In genomic region chr4:119707751-119708150, GRCm38 (mm10) we compare ENCODE assay signal across 23 mouse cellular contexts. TPM values are rescaled to one million over a fixed set of nuclear protein-coding genes. Genes with fewer than 3 reads are reported as not detected.
DNase-seq lines count a peak whose midpoint lies in the region; ATAC-seq lines count a peak whose summit lies in the region.
"Had no signal": no experiment of that assay in that cellular context is flagged by ENCODE, and none has a peak within 500 bp of the region (broad histone marks: within the 10 kb centered on the region; RNA-seq: fewer than 3 reads in every experiment).

No protein-coding gene starts in this region.

- H3K27me3 ChIP-seq in kidney, embryonic 14.5 days (ENCODE audit: control insufficient read depth, insufficient read depth, low read length) = no peaks in the 10 kb centered on the region
- no peaks in the 10 kb centered on the region for H3K27me3 ChIP-seq in kidney, embryonic 15.5 days
- H3K27me3 ChIP-seq: forebrain, embryonic 13.5 days; liver, embryonic 13.5 days had no signal

- no peak overlapping the region for H3K4me3 ChIP-seq in kidney, embryonic 14.5 days (ENCODE audit: low read length)
- H3K4me3 ChIP-seq in kidney, embryonic 15.5 days (replicated peaks) = no peak overlapping the region
- H3K4me3 ChIP-seq: forebrain, embryonic 13.5 days; gastrocnemius, adult 2 months; liver, embryonic 13.5 days; midbrain, embryonic 12.5 days; myocyte had no signal

- DNase-seq in gastrocnemius, adult 18-20 months (ENCODE audit: low spot score) = peak; percentile 14
- DNase-seq in gastrocnemius, adult 8-10 months (ENCODE audit: low spot score in 2 of 2) = no peak
- DNase-seq in heart, postnatal 10 days = peak; percentile 60 to 64
- peak; percentile 1 to 7 for DNase-seq in kidney, postnatal 36 days
- no peak for DNase-seq in thymus, postnatal 4 days
- no peak for DNase-seq in ovary, adult 18-20 months (ENCODE audit: low spot score)
- DNase-seq: adrenal gland, postnatal 36 days; cerebellum, adult 9-11 months; embryo, embryonic 11 days; gastrocnemius, adult 2 months; liver, embryonic 13.5 days; right cerebral cortex, postnatal 14 days; thymus, postnatal 14 days had no signal

- WGBS in kidney, embryonic 14.5 days = 10% methylated on average over 3 of the region's 3 CpGs
- 8% methylated on average over 3 of the region's 3 CpGs for WGBS in kidney, embryonic 15.5 days

- no peaks in the 10 kb centered on the region for H3K9me3 ChIP-seq in kidney, embryonic 14.5 days (ENCODE audit: control insufficient read depth, low read length)
- H3K9me3 ChIP-seq in kidney, embryonic 15.5 days (replicated peaks) = no peaks in the 10 kb centered on the region
- H3K9me3 ChIP-seq: forebrain, embryonic 13.5 days; liver, embryonic 13.5 days; midbrain, embryonic 12.5 days had no signal

- H3K4me2 ChIP-seq in kidney, embryonic 14.5 days (replicated peaks; ENCODE audit: low read depth, low read length) = no peak overlapping the region
- H3K4me2 ChIP-seq in kidney, embryonic 15.5 days = no peak overlapping the region
- H3K4me2 ChIP-seq: forebrain, embryonic 13.5 days; liver, embryonic 13.5 days; midbrain, embryonic 12.5 days had no signal

- intact Hi-C loops in heart, postnatal 10 days (cut with DNase I) = no loop called here

- H3K36me3 ChIP-seq in kidney, embryonic 14.5 days (ENCODE audit: control insufficient read depth, insufficient read depth, low read length) = no peaks in the 10 kb centered on the region
- no peaks in the 10 kb centered on the region for H3K36me3 ChIP-seq in kidney, embryonic 15.5 days
- H3K36me3 ChIP-seq: liver, embryonic 13.5 days; midbrain, embryonic 12.5 days had no signal

- H3K9ac ChIP-seq in kidney, embryonic 14.5 days (ENCODE audit: low read depth, low read length) = no peak overlapping the region
- H3K9ac ChIP-seq in kidney, embryonic 15.5 days = no peak overlapping the region
- H3K9ac ChIP-seq: forebrain, embryonic 13.5 days; liver, embryonic 13.5 days; midbrain, embryonic 12.5 days had no signal

- H3K27ac ChIP-seq in kidney, embryonic 14.5 days (ENCODE audit: low read depth, low read length) = no peak overlapping the region
- H3K27ac ChIP-seq in kidney, embryonic 15.5 days = no peak overlapping the region
- H3K27ac ChIP-seq: forebrain, embryonic 13.5 days; gastrocnemius, adult 2 months; liver, embryonic 13.5 days; macrophage; midbrain, embryonic 12.5 days; stomach, postnatal 0 days had no signal

- H3K4me1 ChIP-seq in kidney, embryonic 14.5 days (ENCODE audit: control insufficient read depth, insufficient read depth, low read length) = no peaks in the 10 kb centered on the region
- H3K4me1 ChIP-seq in kidney, embryonic 15.5 days = peaks cover 3% of the 10 kb centered on the region; the same call in 1 of the 2 replicates
- H3K4me1 ChIP-seq: forebrain, embryonic 13.5 days; liver, embryonic 13.5 days had no signal

- ATAC-seq in kidney, embryonic 14.5 days (ENCODE audit: low FRiP score, low TSS enrichment) = 0 out of 2 replicates have a peak, but pooled peaks have one; percentile 43
- no peak; the same call in 1 of the 2 replicates for ATAC-seq in kidney, embryonic 15.5 days (replicated peaks; ENCODE audit: low FRiP score)
- ATAC-seq: forebrain, embryonic 13.5 days had no signal

RNA-seq across cellular contexts. Expression of gene Hivep3, which starts 25.8 kb away (rescaled TPM):
- 1 to 10 TPM; 3.0 to 5.6 TPM for total RNA-seq in gastrocnemius, adult 18-20 months (2021)
- total RNA-seq in gastrocnemius, adult 8-10 months (2022) = 1 to 10 TPM; 2.9 to 4.5 (median 3.9) TPM
- polyA plus RNA-seq in kidney, embryonic 14.5 days (2014; fragmentation: Nextera tagmentation; extraction: Ambion mirVana) = 6.3 and 6.6 TPM in 2 replicates
- polyA plus RNA-seq in kidney, embryonic 15.5 days (2015; fragmentation: Nextera tagmentation; extraction: Ambion mirVana) = 7.4 and 8.9 TPM in 2 replicates
- 1 to 10 TPM; 5.7 to 5.9 TPM for total RNA-seq in heart, postnatal 10 days (2021)

RNA-seq across cellular contexts. Expression of gene Guca2b, which starts 49.0 kb away (rescaled TPM):
- not detected for total RNA-seq in gastrocnemius, adult 18-20 months (2021)
- total RNA-seq in gastrocnemius, adult 8-10 months (2022) = not detected
- 1.3 and 1.8 TPM in 2 replicates for polyA plus RNA-seq in kidney, embryonic 14.5 days (2014; fragmentation: Nextera tagmentation; extraction: Ambion mirVana)
- 2.8 and 3.1 TPM in 2 replicates for polyA plus RNA-seq in kidney, embryonic 15.5 days (2015; fragmentation: Nextera tagmentation; extraction: Ambion mirVana)
- not detected for total RNA-seq in heart, postnatal 10 days (2021)
- total RNA-seq: adrenal gland, postnatal 36 days; gastrocnemius, adult 2 months; layer of hippocampus, postnatal 14 days; left cerebral cortex, postnatal 25 days had no signal
- polyA plus RNA-seq: forebrain, embryonic 13.5 days; hindbrain, embryonic 11.5 days; liver, embryonic 13.5 days; macrophage; midbrain, embryonic 12.5 days; myocyte had no signal

Comparison
In these comparisons a context has a peak if more than half of its experiments do, and no peak if none do; other contexts are left out.
1. DNase-seq: peak in gastrocnemius, adult 18-20 months (single experiment), heart, postnatal 10 days (2 of 2) and kidney, postnatal 36 days (2 of 2); none in gastrocnemius, adult 8-10 months (0 of 2), thymus, postnatal 4 days (single experiment) and ovary, adult 18-20 months (single experiment).